Mouse (Mus musculus): ENCODE results near the gene Sctr. TPM values are rescaled to one million over a fixed set of nuclear protein-coding genes. Genes with fewer than 3 reads are reported as not detected.
"Not testable (repeated sequence)": the region's sequence is repeated elsewhere in the genome, so short reads cannot be mapped to it uniquely, and the experiment has no call there.

Sctr gene
- total and polyA plus RNA-seq, 2 experiments from 2014 or later, result not detected

GRCm38 (mm10) chr1:120093482-120094134 lies 86.9 kb downstream of the Sctr start:
- H3K4me1 ChIP-seq (ENCODE audit: control insufficient read depth, insufficient read depth); H3K9me3 ChIP-seq (replicated peaks; ENCODE audit: control insufficient read depth, low read length); H3K36me3 ChIP-seq (replicated peaks; ENCODE audit: control insufficient read depth, insufficient read depth, low read length); H3K4me2 ChIP-seq (ENCODE audit: low read depth, low read length); H3K4me3 ChIP-seq (ENCODE audit: low read depth, low read length); H3K27me3 ChIP-seq (ENCODE audit: control insufficient read depth, insufficient read depth, low read length); H3K9ac ChIP-seq (replicated peaks; ENCODE audit: low read depth, low read length); H3K27ac ChIP-seq (ENCODE audit: low read depth): not testable (repeated sequence)
- peak; percentile 96 for TF ChIP-seq CTCF (IDR thresholded peaks at IDR 0.05; ENCODE audit: low read depth)
- DNase-seq (ENCODE audit: low spot score) (peak; percentile 70), ATAC-seq (ENCODE audit: insufficient read depth, low read depth) (0 out of 2 replicates have a peak, but pooled peaks have one; percentile 32)
- WGBS, result 55% methylated on average over 11 of the region's 14 CpGs

DNA sequence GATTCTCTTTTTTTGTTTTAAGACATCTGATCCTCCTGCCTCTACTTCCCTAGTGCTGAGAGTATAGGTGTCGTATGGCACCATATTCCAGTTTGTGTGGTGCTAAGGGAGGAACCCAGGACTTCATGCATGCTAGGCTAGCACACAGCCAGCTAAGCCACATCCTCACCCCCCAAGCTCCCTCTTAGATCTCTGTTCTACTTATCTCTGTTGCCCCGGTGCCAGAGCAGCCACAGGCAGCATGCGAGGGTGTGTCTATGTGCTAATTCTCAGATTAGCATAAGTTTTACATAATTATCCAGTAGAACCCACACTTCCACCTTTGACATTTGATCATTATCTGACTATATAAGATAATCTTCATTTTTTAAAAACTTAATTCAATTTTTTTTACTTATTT lies 88.2 kb downstream of the Sctr start:
- TF ChIP-seq EP300 (IDR thresholded peaks at IDR 0.05; ENCODE audit: low read depth) (no peak), CTCF (IDR thresholded peaks at IDR 0.05; ENCODE audit: low read depth) (no peak)
- Histone ChIP-seq H3K27me3 (ENCODE audit: control insufficient read depth, insufficient read depth, low read length) (no peaks in the 10 kb centered on the region), H3K4me1 (ENCODE audit: control insufficient read depth, insufficient read depth) (no peaks in the 10 kb centered on the region), H3K4me3 (ENCODE audit: low read depth, low read length) (no peak overlapping the region), H3K36me3 (replicated peaks; ENCODE audit: control insufficient read depth, insufficient read depth, low read length) (no peaks in the 10 kb centered on the region), H3K9me3 (replicated peaks; ENCODE audit: control insufficient read depth, low read length) (no peaks in the 10 kb centered on the region), H3K4me2 (ENCODE audit: low read depth, low read length) (no peak overlapping the region), H3K27ac (ENCODE audit: low read depth) (no peak overlapping the region), H3K9ac (replicated peaks; ENCODE audit: low read depth, low read length) (no peak overlapping the region)
- DNase-seq (ENCODE audit: low spot score) (no peak), ATAC-seq (ENCODE audit: insufficient read depth, low read depth) (no peak)
- 41% methylated on average over 3 of the region's 3 CpGs for WGBS

- Histone ChIP-seq H3K9me3 (replicated peaks; ENCODE audit: control insufficient read depth, low read length) (no peaks in the 10 kb centered on the region), H3K27ac (ENCODE audit: low read depth) (no peak overlapping the region), H3K4me2 (ENCODE audit: low read depth, low read length) (no peak overlapping the region), H3K27me3 (ENCODE audit: control insufficient read depth, insufficient read depth, low read length) (no peaks in the 10 kb centered on the region), H3K9ac (replicated peaks; ENCODE audit: low read depth, low read length) (no peak overlapping the region), H3K36me3 (replicated peaks; ENCODE audit: control insufficient read depth, insufficient read depth, low read length) (no peaks in the 10 kb centered on the region), H3K4me1 (ENCODE audit: control insufficient read depth, insufficient read depth) (no peaks in the 10 kb centered on the region), H3K4me3 (ENCODE audit: low read depth, low read length) (no peak overlapping the region)
- DNase-seq (ENCODE audit: low spot score), result no peak
- 9% methylated on average over 7 of the region's 7 CpGs for WGBS
- peak; percentile 67 for TF ChIP-seq CTCF (IDR thresholded peaks at IDR 0.05; ENCODE audit: low read depth)
- no peak for TF ChIP-seq EP300 (IDR thresholded peaks at IDR 0.05; ENCODE audit: low read depth)
- no peak for ATAC-seq (ENCODE audit: insufficient read depth, low read depth)
Measured at GRCm38 (mm10) chr1:120098327-120098726, 91.6 kb downstream of the Sctr start.

- H3K9me3 ChIP-seq (replicated peaks; ENCODE audit: control insufficient read depth, low read length), result no peaks in the 10 kb centered on the region
- H3K4me1 ChIP-seq (ENCODE audit: control insufficient read depth, insufficient read depth), result no peaks in the 10 kb centered on the region
- H3K9ac ChIP-seq (replicated peaks; ENCODE audit: low read depth, low read length), result no peak overlapping the region
- no peak overlapping the region for H3K27ac ChIP-seq (ENCODE audit: low read depth)
- H3K4me3 ChIP-seq (ENCODE audit: low read depth, low read length), result no peak overlapping the region
- H3K27me3 ChIP-seq (ENCODE audit: control insufficient read depth, insufficient read depth, low read length), result no peaks in the 10 kb centered on the region
- no peak overlapping the region for H3K4me2 ChIP-seq (ENCODE audit: low read depth, low read length)
- no peaks in the 10 kb centered on the region for H3K36me3 ChIP-seq (replicated peaks; ENCODE audit: control insufficient read depth, insufficient read depth, low read length)
- DNase-seq (ENCODE audit: low spot score) (no peak), ATAC-seq (ENCODE audit: insufficient read depth, low read depth) (no peak)
- WGBS, result 65% methylated on average over 6 of the region's 6 CpGs
- TF ChIP-seq CTCF (IDR thresholded peaks at IDR 0.05; ENCODE audit: low read depth) (no peak), EP300 (IDR thresholded peaks at IDR 0.05; ENCODE audit: low read depth) (no peak)
Measured at GRCm38 (mm10) chr1:120099483-120099882, 92.8 kb downstream of the Sctr start.

DNA sequence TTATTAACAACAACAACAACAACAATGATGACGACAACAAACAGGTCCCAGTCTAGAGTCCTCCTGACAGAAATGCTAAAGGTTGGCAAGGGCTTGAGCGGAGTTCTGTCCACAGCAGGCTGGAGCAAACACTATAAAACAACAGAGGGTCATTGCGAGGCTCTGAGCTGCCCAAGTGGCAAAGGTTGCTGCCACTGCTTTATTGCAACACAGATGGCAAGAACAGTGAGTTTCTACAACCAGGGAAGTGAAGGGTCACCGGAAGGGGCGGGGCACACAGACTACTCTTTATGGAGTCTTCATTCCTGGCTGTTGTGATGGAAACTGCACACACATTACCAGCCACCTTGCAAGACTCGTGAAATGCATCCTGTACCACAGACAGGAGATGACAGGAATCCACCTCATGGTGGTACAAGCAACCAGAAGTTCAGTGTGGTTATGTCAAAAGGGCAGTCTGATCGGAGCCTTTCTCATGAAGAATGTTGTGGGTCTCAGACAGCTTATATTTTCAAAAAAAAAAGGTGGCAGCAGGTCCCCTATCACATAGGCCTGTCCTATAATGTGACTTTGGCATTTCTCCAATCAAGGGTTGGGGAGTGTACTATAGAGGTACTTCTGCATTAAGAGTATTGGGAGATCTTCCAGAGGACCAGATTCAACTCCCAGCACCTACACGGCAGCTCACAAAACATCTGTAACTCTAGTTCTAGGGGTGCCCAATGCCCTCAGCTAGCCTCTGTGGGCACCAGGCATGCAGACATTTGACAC lies 93.9 kb downstream of the Sctr start:
- Histone ChIP-seq H3K4me3 (ENCODE audit: low read depth, low read length) (no peak overlapping the region), H3K9me3 (replicated peaks; ENCODE audit: control insufficient read depth, low read length) (no peaks in the 10 kb centered on the region), H3K36me3 (replicated peaks; ENCODE audit: control insufficient read depth, insufficient read depth, low read length) (no peaks in the 10 kb centered on the region), H3K4me1 (ENCODE audit: control insufficient read depth, insufficient read depth) (no peaks in the 10 kb centered on the region), H3K27ac (ENCODE audit: low read depth) (no peak overlapping the region), H3K27me3 (ENCODE audit: control insufficient read depth, insufficient read depth, low read length) (no peaks in the 10 kb centered on the region), H3K4me2 (ENCODE audit: low read depth, low read length) (no peak overlapping the region), H3K9ac (replicated peaks; ENCODE audit: low read depth, low read length) (no peak overlapping the region)
- TF ChIP-seq CTCF (IDR thresholded peaks at IDR 0.05; ENCODE audit: low read depth) (no peak), EP300 (IDR thresholded peaks at IDR 0.05; ENCODE audit: low read depth) (no peak)
- no peak for DNase-seq (ENCODE audit: low spot score)
- no peak for ATAC-seq (ENCODE audit: insufficient read depth, low read depth)
- 71% methylated on average over 8 of the region's 8 CpGs for WGBS
